Mouse (Mus musculus): Measurements from ENCODE around the gene Trappc3. TPM values are rescaled to one million over a fixed set of nuclear protein-coding genes. Genes with fewer than 3 reads are reported as not detected.
A peak's percentile ranks its signal among the peaks of the same experiment; 100 is the strongest.

Gene Trappc3
- polyA plus RNA-seq, 1 experiment from 2014 or later = 45.4 TPM

GRCm38 (mm10) chr4:126254315-126255112, 7.6 kb upstream of the Trappc3 start:
- Histone ChIP-seq H3K27ac (ENCODE audit: low read depth, low read length) (0 out of 2 replicates have a peak overlapping the region, but pooled peaks have one; percentile 96), H3K9ac (ENCODE audit: low read length) (peak overlapping the region; percentile 97), H3K4me2 (ENCODE audit: low read depth) (peak overlapping the region; percentile 96), H3K36me3 (ENCODE audit: control insufficient read depth, insufficient read depth, low read length) (peaks cover 4% of the 10 kb centered on the region; the same call in 1 of the 2 replicates), H3K4me1 (ENCODE audit: control insufficient read depth, insufficient read depth, low read length) (peaks cover 61% of the 10 kb centered on the region), H3K27me3 (ENCODE audit: control insufficient read depth, insufficient read depth, low read length) (no peaks in the 10 kb centered on the region), H3K4me3 (ENCODE audit: low read depth, low read length) (peak overlapping the region; percentile 98), H3K9me3 (ENCODE audit: control insufficient read depth, low read length) (no peaks in the 10 kb centered on the region)
- ATAC-seq (ENCODE audit: insufficient read depth, low FRiP score, low TSS enrichment) = no peak
- 21% methylated on average over 9 of the region's 9 CpGs for WGBS
- no peak for DNase-seq (ENCODE audit: low spot score)

GRCm38 (mm10) chr4:126255113-126256001, 6.8 kb upstream of the Trappc3 start:
- peaks cover 64% of the 10 kb centered on the region for H3K4me1 ChIP-seq (ENCODE audit: control insufficient read depth, insufficient read depth, low read length)
- peak; percentile 17; the same call in 1 of the 2 replicates for ATAC-seq (ENCODE audit: insufficient read depth, low FRiP score, low TSS enrichment)
- WGBS = 0% methylated on average over 46 of the region's 50 CpGs

GRCm38 (mm10) chr4:126256131-126256791, 5.9 kb upstream of the Trappc3 start, which contains the start of gene Map7d1:
TSS of gene Map7d1 (minus strand) at chr4:126256343.
- peak; percentile 84 for ATAC-seq (ENCODE audit: insufficient read depth, low FRiP score, low TSS enrichment)
- peak within 1 kb of the TSS; percentile 98 for H3K4me3 ChIP-seq (ENCODE audit: low read depth, low read length)

More at GRCm38 (mm10) chr4:126255113-126256001, 6.8 kb upstream of the Trappc3 start:
- H3K27me3 ChIP-seq (ENCODE audit: control insufficient read depth, insufficient read depth, low read length) = no peaks in the 10 kb centered on the region
- peak overlapping the region; percentile 98 for H3K4me3 ChIP-seq (ENCODE audit: low read depth, low read length)
- peak; percentile 72 for DNase-seq (ENCODE audit: low spot score)
- peak overlapping the region; percentile 96 for H3K27ac ChIP-seq (ENCODE audit: low read depth, low read length)
- no peaks in the 10 kb centered on the region for H3K9me3 ChIP-seq (ENCODE audit: control insufficient read depth, low read length)
- peak overlapping the region; percentile 97 for H3K9ac ChIP-seq (ENCODE audit: low read length)
- peaks cover 4% of the 10 kb centered on the region; the same call in 1 of the 2 replicates for H3K36me3 ChIP-seq (ENCODE audit: control insufficient read depth, insufficient read depth, low read length)
- H3K4me2 ChIP-seq (ENCODE audit: low read depth) = peak overlapping the region; percentile 96

DNA sequence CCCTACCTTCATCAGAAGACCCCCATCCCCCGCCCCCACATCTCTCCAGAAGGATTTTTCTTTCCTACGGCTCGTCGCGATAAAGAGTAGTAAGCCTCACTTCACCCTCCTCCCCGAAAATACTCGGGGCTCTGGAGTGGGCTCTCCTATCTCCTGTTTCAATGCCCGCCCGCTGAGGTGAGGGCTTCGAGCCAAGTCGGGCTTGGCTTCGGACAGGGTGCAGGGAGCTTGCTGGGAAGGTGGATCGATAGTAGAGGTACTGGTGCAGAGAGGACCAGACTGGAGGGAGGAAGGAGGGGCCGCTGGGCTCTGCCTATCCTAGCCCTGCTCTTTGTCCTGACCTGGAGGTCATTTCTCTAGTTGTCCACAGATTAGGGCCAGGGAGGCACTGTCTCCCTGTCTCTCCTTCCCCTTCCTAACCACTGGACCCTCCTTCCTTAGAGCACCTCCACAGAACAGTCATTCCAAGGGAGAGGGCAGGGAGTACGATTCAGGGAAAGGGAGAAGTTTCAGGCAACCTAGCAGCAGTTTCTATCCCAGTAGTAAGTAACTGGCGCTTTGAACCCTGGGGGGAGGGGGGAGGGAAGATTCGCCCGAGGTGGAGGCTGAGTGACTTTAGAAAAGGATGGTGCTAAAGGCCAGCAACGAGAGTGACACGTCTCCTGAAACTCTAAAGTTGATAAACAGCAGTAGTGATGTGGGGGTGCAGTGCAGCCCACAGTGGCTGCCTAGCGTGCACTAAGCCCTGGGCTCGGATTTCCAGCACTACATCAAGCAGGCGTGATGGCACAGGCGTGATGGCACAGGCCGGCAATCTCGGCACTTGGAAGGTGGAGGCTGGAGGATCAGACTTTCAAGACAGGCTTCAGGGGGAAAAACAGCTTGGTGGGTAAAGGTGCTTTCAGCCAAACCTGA, 4.9 kb upstream of the Trappc3 start:
- Histone ChIP-seq H3K9me3 (ENCODE audit: control insufficient read depth, low read length) (no peaks in the 10 kb centered on the region), H3K4me2 (ENCODE audit: low read depth) (peak overlapping the region; percentile 96), H3K9ac (ENCODE audit: low read length) (peak overlapping the region; percentile 97), H3K27me3 (ENCODE audit: control insufficient read depth, insufficient read depth, low read length) (no peaks in the 10 kb centered on the region), H3K4me3 (ENCODE audit: low read depth, low read length) (peak overlapping the region; percentile 98), H3K4me1 (ENCODE audit: control insufficient read depth, insufficient read depth, low read length) (peaks cover 61% of the 10 kb centered on the region), H3K27ac (ENCODE audit: low read depth, low read length) (peak overlapping the region; percentile 96), H3K36me3 (ENCODE audit: control insufficient read depth, insufficient read depth, low read length) (no peaks in the 10 kb centered on the region)
- ATAC-seq (ENCODE audit: insufficient read depth, low FRiP score, low TSS enrichment) (no peak), DNase-seq (ENCODE audit: low spot score) (peak; percentile 58)
- WGBS = 5% methylated on average over 26 of the region's 26 CpGs

More at GRCm38 (mm10) chr4:126256131-126256791, 5.9 kb upstream of the Trappc3 start, which contains the start of gene Map7d1:
- peak within 1 kb of the TSS; percentile 97 for H3K9ac ChIP-seq (ENCODE audit: low read length)
- H3K4me1 ChIP-seq (ENCODE audit: control insufficient read depth, insufficient read depth, low read length) = peaks cover 67% of the 10 kb centered on the region
- 0 out of 2 replicates have a peak, but pooled peaks cover 2% of the 10 kb centered on the region for H3K36me3 ChIP-seq (ENCODE audit: control insufficient read depth, insufficient read depth, low read length)
- H3K9me3 ChIP-seq (ENCODE audit: control insufficient read depth, low read length) = no peaks in the 10 kb centered on the region
- under 1% methylated on average over 54 of the region's 59 CpGs for WGBS
- peak within 1 kb of the TSS; percentile 96 for H3K27ac ChIP-seq (ENCODE audit: low read depth, low read length)
- H3K27me3 ChIP-seq (ENCODE audit: control insufficient read depth, insufficient read depth, low read length) = no peaks in the 10 kb centered on the region
- peak within 1 kb of the TSS; percentile 96 for H3K4me2 ChIP-seq (ENCODE audit: low read depth)
- peak; percentile 88 for DNase-seq (ENCODE audit: low spot score)

DNA sequence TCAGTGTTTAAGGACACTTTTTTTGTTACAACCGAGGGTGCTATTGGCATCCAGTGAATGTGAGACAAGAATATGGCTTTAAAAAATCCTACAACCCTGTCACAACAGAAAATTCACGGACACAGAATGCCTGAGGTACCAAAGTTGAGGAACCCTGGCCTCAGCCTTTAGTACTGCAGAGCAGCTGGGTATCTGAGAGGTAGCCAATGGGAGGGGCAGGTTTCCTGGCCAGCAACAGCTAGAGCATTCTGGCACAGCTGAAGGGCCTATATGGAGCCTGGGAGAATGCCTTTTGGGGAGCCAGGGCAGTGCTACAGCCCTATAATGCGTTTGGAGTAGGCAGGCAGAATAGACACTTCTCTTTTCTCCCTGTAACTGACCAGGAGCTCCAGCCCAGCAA, 3.1 kb upstream of the Trappc3 start:
- ATAC-seq (ENCODE audit: insufficient read depth, low FRiP score, low TSS enrichment) (no peak), DNase-seq (ENCODE audit: low spot score) (no peak)
- Histone ChIP-seq H3K9ac (ENCODE audit: low read length) (no peak overlapping the region; the same call in 1 of the 2 replicates), H3K27ac (ENCODE audit: low read depth, low read length) (peak overlapping the region; percentile 79), H3K36me3 (ENCODE audit: control insufficient read depth, insufficient read depth, low read length) (no peaks in the 10 kb centered on the region), H3K4me1 (ENCODE audit: control insufficient read depth, insufficient read depth, low read length) (peaks cover 49% of the 10 kb centered on the region), H3K4me2 (ENCODE audit: low read depth) (peak overlapping the region; percentile 10; the same call in 1 of the 2 replicates), H3K4me3 (ENCODE audit: low read depth, low read length) (no peak overlapping the region), H3K9me3 (ENCODE audit: control insufficient read depth, low read length) (no peaks in the 10 kb centered on the region), H3K27me3 (ENCODE audit: control insufficient read depth, insufficient read depth, low read length) (no peaks in the 10 kb centered on the region)
- WGBS = 20% methylated on average over 3 of the region's 3 CpGs

DNA sequence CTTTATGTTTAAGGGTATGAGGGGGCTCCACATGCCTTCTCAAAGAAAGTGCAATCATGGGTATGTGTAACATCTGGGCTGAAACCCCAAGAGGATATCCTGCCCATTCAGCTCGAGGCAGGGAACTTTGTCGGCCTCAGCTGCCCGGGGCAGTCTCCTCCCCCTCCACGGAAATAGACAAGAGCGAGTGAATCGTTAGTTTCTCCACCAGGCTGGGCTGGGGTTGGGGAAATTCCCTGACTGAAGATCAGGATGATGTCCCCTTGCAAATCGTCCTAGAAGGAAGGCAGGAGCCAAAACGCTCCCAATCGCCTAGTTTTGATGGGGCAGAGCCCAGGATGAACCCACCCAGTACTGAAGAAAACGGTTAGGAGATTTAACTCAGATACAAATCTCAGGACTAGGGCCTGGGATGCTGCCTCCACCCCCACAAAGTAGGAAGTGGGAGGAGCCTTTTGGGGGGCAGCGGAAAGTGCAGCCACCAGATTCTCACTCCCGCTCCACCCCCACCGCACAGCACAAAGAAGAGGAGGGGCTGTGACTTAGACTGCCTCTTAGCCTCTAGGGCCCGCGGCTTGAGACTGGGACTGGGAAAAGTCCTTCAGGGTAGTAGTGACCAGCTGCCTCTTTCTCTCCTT, 2.5 kb upstream of the Trappc3 start:
- ATAC-seq (ENCODE audit: insufficient read depth, low FRiP score, low TSS enrichment) (no peak), DNase-seq (ENCODE audit: low spot score) (peak; percentile 78)
- under 1% methylated on average over 15 of the region's 15 CpGs for WGBS
- H3K27me3 ChIP-seq (ENCODE audit: control insufficient read depth, insufficient read depth, low read length) = no peaks in the 10 kb centered on the region
- peak overlapping the region; percentile 6; the same call in 1 of the 2 replicates for H3K4me3 ChIP-seq (ENCODE audit: low read depth, low read length)
- H3K4me2 ChIP-seq (ENCODE audit: low read depth) = peak overlapping the region; percentile 10
- peak overlapping the region; percentile 9; the same call in 1 of the 2 replicates for H3K9ac ChIP-seq (ENCODE audit: low read length)
- H3K9me3 ChIP-seq (ENCODE audit: control insufficient read depth, low read length) = no peaks in the 10 kb centered on the region
- peak overlapping the region; percentile 79 for H3K27ac ChIP-seq (ENCODE audit: low read depth, low read length)
- H3K36me3 ChIP-seq (ENCODE audit: control insufficient read depth, insufficient read depth, low read length) = no peaks in the 10 kb centered on the region
- H3K4me1 ChIP-seq (ENCODE audit: control insufficient read depth, insufficient read depth, low read length) = peaks cover 43% of the 10 kb centered on the region

GRCm38 (mm10) chr4:126260520-126261201, 1.5 kb upstream of the Trappc3 start:
- peak overlapping the region; percentile 79 for H3K27ac ChIP-seq (ENCODE audit: low read depth, low read length)
- H3K4me2 ChIP-seq (ENCODE audit: low read depth) = peak overlapping the region; percentile 10
- no peaks in the 10 kb centered on the region; the same call in 1 of the 2 replicates for H3K36me3 ChIP-seq (ENCODE audit: control insufficient read depth, insufficient read depth, low read length)
- no peaks in the 10 kb centered on the region for H3K27me3 ChIP-seq (ENCODE audit: control insufficient read depth, insufficient read depth, low read length)
- peak overlapping the region; percentile 41 for H3K9ac ChIP-seq (ENCODE audit: low read length)
- ATAC-seq (ENCODE audit: insufficient read depth, low FRiP score, low TSS enrichment) (no peak), DNase-seq (ENCODE audit: low spot score) (peak; percentile 66)
- whole genome bisulfite sequencing = 8% methylated on average over 10 of the region's 10 CpGs
- no peaks in the 10 kb centered on the region for H3K9me3 ChIP-seq (ENCODE audit: control insufficient read depth, low read length)
- H3K4me3 ChIP-seq (ENCODE audit: low read depth, low read length) = no peak overlapping the region
- H3K4me1 ChIP-seq (ENCODE audit: control insufficient read depth, insufficient read depth, low read length) = peaks cover 43% of the 10 kb centered on the region
